Mouse (Mus musculus): ENCODE results near the gene Nrp1. TPM values are rescaled to one million over a fixed set of nuclear protein-coding genes. Genes with fewer than 3 reads are reported as not detected.

The Nrp1 gene
- polyA plus RNA-seq, 1 experiment = 156 TPM

DNA sequence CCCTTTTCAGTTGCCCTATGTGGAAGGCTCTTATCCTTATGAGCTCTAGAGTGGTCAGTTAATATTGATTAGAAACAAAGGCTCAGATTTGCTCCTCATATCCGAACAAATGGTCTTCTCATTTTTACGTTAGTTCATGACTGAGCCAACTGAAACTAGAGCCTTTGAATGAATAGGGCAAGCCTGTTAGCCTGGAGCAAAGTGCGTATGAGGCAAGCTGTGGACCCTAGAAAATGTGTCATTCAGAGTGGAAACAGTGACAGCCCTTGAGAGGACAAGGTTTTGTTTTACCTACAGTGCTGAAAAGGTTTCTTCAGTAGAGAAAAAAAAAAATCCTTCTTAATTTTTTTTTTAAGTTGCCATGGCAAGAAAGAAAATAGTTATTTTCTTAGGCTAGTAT is 124.9 kb downstream of the Nrp1 start:
- Histone ChIP-seq H3K4me3 (replicated peaks; ENCODE audit: extremely low read depth, low read depth, low read length) (no peak overlapping the region), H3K4me1 (ENCODE audit: control insufficient read depth, insufficient read depth, low read length) (peaks cover 17% of the 10 kb centered on the region)
- WGBS = 86% methylated on average over 3 of the region's 3 CpGs
- TF ChIP-seq CTCF (IDR thresholded peaks at IDR 0.05; ENCODE audit: insufficient read depth, low read length) (no peak), POLR2A (IDR thresholded peaks at IDR 0.05; ENCODE audit: borderline replicate concordance, extremely low read depth, low read depth, low read length) (no peak)
- DNase-seq = no peak

- Histone ChIP-seq H3K4me1 (ENCODE audit: control insufficient read depth, insufficient read depth, low read length) (peaks cover 26% of the 10 kb centered on the region), H3K4me3 (replicated peaks; ENCODE audit: extremely low read depth, low read depth, low read length) (no peak overlapping the region)
- no peak for DNase-seq
- TF ChIP-seq POLR2A (IDR thresholded peaks at IDR 0.05; ENCODE audit: borderline replicate concordance, extremely low read depth, low read depth, low read length) (no peak), CTCF (IDR thresholded peaks at IDR 0.05; ENCODE audit: insufficient read depth, low read length) (no peak)
- WGBS = 69% methylated on average over 1 of the region's 1 CpGs
Measured at GRCm38 (mm10) chr8:128484720-128485124, 126.3 kb downstream of the Nrp1 start.

- 45% methylated on average over 2 of the region's 2 CpGs for WGBS
- H3K4me1 ChIP-seq (ENCODE audit: control insufficient read depth, insufficient read depth, low read length) = peaks cover 24% of the 10 kb centered on the region
- DNase-seq = no peak
- TF ChIP-seq POLR2A (IDR thresholded peaks at IDR 0.05; ENCODE audit: borderline replicate concordance, extremely low read depth, low read depth, low read length) (no peak), CTCF (IDR thresholded peaks at IDR 0.05; ENCODE audit: insufficient read depth, low read length) (no peak)
- no peak overlapping the region for H3K4me3 ChIP-seq (replicated peaks; ENCODE audit: extremely low read depth, low read depth, low read length)
Measured at GRCm38 (mm10) chr8:128486043-128486442, 127.6 kb downstream of the Nrp1 start.

DNA sequence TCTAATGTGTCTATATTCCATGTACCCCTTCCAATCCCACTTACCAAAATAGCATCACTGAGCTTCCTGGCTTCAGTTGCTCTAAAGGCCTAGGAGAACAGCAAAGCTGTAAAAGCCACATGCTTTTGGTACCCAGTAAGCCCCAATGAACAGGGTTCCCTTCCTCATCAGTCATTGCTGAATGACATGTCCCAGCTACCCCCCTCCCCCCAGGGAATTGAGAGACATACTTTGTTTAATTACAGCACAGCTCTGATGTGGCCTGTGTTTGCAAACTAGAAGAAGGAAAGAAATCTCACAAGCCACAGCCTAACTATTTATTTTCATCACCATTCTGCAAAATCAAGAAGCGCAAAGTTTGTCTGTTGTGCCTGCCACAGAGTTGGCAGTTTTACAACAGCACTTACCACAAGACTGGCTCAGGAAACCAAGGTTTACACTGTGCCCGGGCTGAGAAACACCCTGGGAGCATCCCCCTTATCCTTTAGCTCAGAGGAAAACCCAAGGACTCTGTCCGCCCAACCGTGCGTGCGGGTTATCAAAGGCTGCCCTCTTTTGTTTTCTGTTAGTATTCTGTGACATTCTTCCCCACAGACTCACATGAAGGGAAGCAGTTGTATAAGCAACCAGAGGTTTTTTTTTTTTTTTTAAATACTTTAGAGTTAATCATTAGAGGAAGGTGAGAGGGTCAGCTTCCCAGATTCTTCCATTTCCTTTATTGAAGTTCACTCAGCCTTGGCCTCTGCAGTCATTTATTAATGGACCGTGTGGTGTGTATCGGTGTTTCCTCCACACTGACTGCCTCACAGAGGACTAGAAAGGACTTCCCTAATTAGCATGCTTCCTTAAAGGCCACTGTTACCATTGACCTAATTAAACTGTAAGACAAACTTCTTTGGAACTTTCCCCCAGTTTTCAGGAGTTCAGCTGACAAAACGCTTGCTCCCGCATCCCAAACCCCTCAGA is 129.8 kb downstream of the Nrp1 start:
- no peak for DNase-seq
- no peak for TF ChIP-seq POLR2A (IDR thresholded peaks at IDR 0.05; ENCODE audit: borderline replicate concordance, extremely low read depth, low read depth, low read length)
- TF ChIP-seq CTCF (IDR thresholded peaks at IDR 0.05; ENCODE audit: insufficient read depth, low read length) = peak; percentile 12; the same call in 1 of the 2 replicates
- 27% methylated on average over 10 of the region's 10 CpGs for WGBS
- H3K4me3 ChIP-seq (replicated peaks; ENCODE audit: extremely low read depth, low read depth, low read length) = no peak overlapping the region
- H3K4me1 ChIP-seq (ENCODE audit: control insufficient read depth, insufficient read depth, low read length) = peaks cover 19% of the 10 kb centered on the region

GRCm38 (mm10) chr8:128489351-128489750 is 130.9 kb downstream of the Nrp1 start:
- no peak for DNase-seq
- WGBS = 59% methylated on average over 1 of the region's 1 CpGs
- H3K4me1 ChIP-seq (ENCODE audit: control insufficient read depth, insufficient read depth, low read length) = peaks cover 19% of the 10 kb centered on the region

GRCm38 (mm10) chr8:128491126-128492067 is 133.0 kb downstream of the Nrp1 start:
- no peak for TF ChIP-seq CTCF (IDR thresholded peaks at IDR 0.05; ENCODE audit: insufficient read depth, low read length)
- no peak for TF ChIP-seq POLR2A (IDR thresholded peaks at IDR 0.05; ENCODE audit: borderline replicate concordance, extremely low read depth, low read depth, low read length)
- no peak for DNase-seq
- Histone ChIP-seq H3K4me1 (ENCODE audit: control insufficient read depth, insufficient read depth, low read length) (peaks cover 19% of the 10 kb centered on the region), H3K4me3 (replicated peaks; ENCODE audit: extremely low read depth, low read depth, low read length) (no peak overlapping the region)
- WGBS = 27% methylated on average over 5 of the region's 5 CpGs

More at GRCm38 (mm10) chr8:128489351-128489750, 130.9 kb downstream of the Nrp1 start:
- no peak overlapping the region for H3K4me3 ChIP-seq (replicated peaks; ENCODE audit: extremely low read depth, low read depth, low read length)
- TF ChIP-seq POLR2A (IDR thresholded peaks at IDR 0.05; ENCODE audit: borderline replicate concordance, extremely low read depth, low read depth, low read length) (no peak), CTCF (IDR thresholded peaks at IDR 0.05; ENCODE audit: insufficient read depth, low read length) (no peak)

GRCm38 (mm10) chr8:128493801-128494200 is 135.4 kb downstream of the Nrp1 start:
- H3K4me1 ChIP-seq (ENCODE audit: control insufficient read depth, insufficient read depth, low read length) = peaks cover 8% of the 10 kb centered on the region
- 89% methylated on average over 3 of the region's 3 CpGs for WGBS
- DNase-seq = no peak
- no peak overlapping the region for H3K4me3 ChIP-seq (replicated peaks; ENCODE audit: extremely low read depth, low read depth, low read length)
- TF ChIP-seq POLR2A (IDR thresholded peaks at IDR 0.05; ENCODE audit: borderline replicate concordance, extremely low read depth, low read depth, low read length) = no peak

- 90% methylated on average over 4 of the region's 4 CpGs for WGBS
- Histone ChIP-seq H3K4me1 (ENCODE audit: control insufficient read depth, insufficient read depth, low read length) (no peaks in the 10 kb centered on the region), H3K4me3 (replicated peaks; ENCODE audit: extremely low read depth, low read depth, low read length) (no peak overlapping the region)
- no peak for DNase-seq
- TF ChIP-seq POLR2A (IDR thresholded peaks at IDR 0.05; ENCODE audit: borderline replicate concordance, extremely low read depth, low read depth, low read length) = no peak
- TF ChIP-seq CTCF (IDR thresholded peaks at IDR 0.05; ENCODE audit: insufficient read depth, low read length) = no peak
Measured at GRCm38 (mm10) chr8:128498836-128499235, 140.4 kb downstream of the Nrp1 start.

- Histone ChIP-seq H3K4me3 (replicated peaks; ENCODE audit: extremely low read depth, low read depth, low read length) (no peak overlapping the region), H3K4me1 (ENCODE audit: control insufficient read depth, insufficient read depth, low read length) (no peaks in the 10 kb centered on the region)
- 76% methylated on average over 5 of the region's 5 CpGs for WGBS
- DNase-seq = no peak
- no peak for TF ChIP-seq POLR2A (IDR thresholded peaks at IDR 0.05; ENCODE audit: borderline replicate concordance, extremely low read depth, low read depth, low read length)
- TF ChIP-seq CTCF (IDR thresholded peaks at IDR 0.05; ENCODE audit: insufficient read depth, low read length) = no peak
Measured at GRCm38 (mm10) chr8:128504136-128504829, 145.9 kb downstream of the Nrp1 start.
